Mouse (Mus musculus) embryonic fibroblast, embryonic 13.5 days (primary cell): ENCODE measurements around the gene Dlg2.

Source experiments
- CTCF ChIP-seq: IDR thresholded peaks from 2 replicates; pipeline ENCODE4 v1.5.1; 2011; ENCODE audit warnings: mild to moderate bottlenecking, control low read depth, low read length, moderate library complexity, borderline replicate concordance; ENCODE audit not compliant: insufficient read depth
- POLR2A ChIP-seq: IDR thresholded peaks from 2 replicates; pipeline ENCODE4 v1.6.1; 2011; ENCODE audit warnings: low read depth, mild to moderate bottlenecking, control low read depth, low read length, moderate library complexity

DNA sequence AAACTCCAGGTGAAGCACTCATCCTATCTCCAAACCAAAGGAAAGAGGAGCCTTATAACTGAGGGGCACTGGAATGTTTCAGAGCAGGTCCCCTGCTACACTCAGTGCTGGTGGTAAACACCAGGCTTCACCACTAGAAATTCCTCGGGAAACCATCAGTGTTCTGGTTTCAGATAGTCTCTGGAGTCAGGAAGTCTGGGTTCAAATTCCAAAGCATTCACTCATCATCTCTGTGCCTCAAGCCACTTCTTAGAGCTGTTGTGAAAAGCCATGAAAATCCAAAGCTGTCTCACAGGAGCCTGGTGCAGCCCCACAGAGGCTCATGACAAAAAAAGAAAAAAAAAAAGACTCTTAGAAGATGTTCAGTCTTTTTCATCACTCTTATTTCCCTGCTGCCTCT, 1369.3 kb downstream of the Dlg2 start:
- no peak for TF ChIP-seq CTCF
- no peak for TF ChIP-seq POLR2A
